Mouse (Mus musculus): ENCODE data around the gene Cstb.

Gene Cstb

DNA sequence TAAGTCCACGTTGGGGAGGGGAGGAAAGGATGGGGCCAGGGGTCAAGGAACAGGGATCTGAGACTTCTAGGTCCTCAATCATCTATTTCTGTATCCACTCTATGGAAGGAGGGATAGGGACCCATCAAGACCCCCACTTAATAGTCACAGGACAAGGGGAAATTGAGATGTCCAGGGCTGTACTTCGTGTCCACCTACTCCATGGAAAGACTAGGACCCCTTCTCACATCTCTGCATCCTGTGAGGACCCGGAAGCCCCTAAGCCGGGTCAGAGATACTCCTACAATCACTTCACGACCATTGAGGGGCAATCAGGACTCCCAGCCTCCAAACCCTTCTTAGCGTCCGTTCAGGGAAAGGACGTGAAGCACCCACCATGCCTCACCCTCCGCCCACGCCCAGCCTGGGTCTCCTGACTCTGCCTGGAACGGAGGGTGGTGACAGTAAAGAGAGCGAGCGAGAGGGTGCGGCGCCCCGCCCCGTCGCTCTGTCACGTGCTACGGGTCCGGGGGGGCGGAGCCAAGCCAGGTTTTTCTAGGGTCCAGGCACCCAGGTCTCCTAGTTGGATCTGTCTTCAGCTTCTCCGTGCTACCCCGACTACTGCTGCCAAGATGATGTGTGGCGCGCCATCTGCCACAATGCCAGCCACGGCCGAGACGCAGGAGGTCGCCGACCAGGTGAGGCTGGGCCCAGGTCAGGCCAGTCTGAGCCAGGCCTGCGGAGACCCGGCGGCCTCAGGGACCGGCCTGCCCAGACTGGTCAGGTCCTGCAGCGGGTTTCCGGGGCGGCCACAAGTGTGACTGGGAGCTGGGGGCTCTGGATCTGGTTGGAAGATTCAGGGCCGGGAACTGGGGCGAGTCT is at the start of gene Cstb:
Gene Cstb, plus strand, starts transcription at position 489 of the 861 bp plus-strand sequence.
- Histone ChIP-seq H3K4me1 (replicated peaks; ENCODE audit: low read depth, low read length) (peaks cover 66% of the 10 kb centered on the region), H3K9me3 (ENCODE audit: low read length) (no peaks in the 10 kb centered on the region), H3K36me3 (ENCODE audit: insufficient read depth, low read length) (peaks cover 19% of the 10 kb centered on the region), H3K27me3 (ENCODE audit: insufficient read depth, low read length) (no peaks in the 10 kb centered on the region), H3K4me3 (replicated peaks; ENCODE audit: low read length) (peak within 1 kb of the TSS; percentile 91)
- no peak for TF ChIP-seq NANOG (IDR thresholded peaks at IDR 0.05; ENCODE audit: borderline replicate concordance, low read length)
- no peak for TF ChIP-seq CTCF (conservative IDR thresholded peaks at IDR 0.05; ENCODE audit: low read length)
- no peak for TF ChIP-seq POU5F1 (IDR thresholded peaks at IDR 0.05; ENCODE audit: borderline replicate concordance, low read length)

DNA sequence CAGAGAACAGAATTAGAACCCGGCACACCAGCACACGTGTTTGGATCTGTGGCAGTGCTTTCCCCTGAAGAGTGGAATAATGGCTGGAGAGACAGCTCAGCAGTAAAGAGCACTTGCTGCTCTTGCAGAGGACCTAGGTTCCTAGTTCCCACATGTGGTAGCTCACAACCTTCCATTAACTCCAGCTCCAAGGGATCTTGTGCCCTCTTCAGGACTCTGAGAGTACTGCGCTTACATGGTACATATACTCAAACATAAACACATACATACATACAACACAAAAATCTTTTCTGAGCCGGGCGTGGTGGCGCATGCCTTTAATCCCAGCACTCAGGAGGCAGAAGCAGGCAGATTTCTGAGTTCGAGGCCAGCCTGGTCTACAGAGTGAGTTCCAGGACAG is 47.0 kb upstream of the Cstb start:
- peaks cover 21% of the 10 kb centered on the region for H3K4me1 ChIP-seq (replicated peaks; ENCODE audit: low read depth, low read length)
- TF ChIP-seq NANOG (IDR thresholded peaks at IDR 0.05; ENCODE audit: borderline replicate concordance, low read length): no peak
- TF ChIP-seq CTCF (conservative IDR thresholded peaks at IDR 0.05; ENCODE audit: low read length): peak; percentile 61
- TF ChIP-seq POU5F1 (IDR thresholded peaks at IDR 0.05; ENCODE audit: borderline replicate concordance, low read length): no peak

GRCm38 (mm10) chr10:78383567-78383966 is 41.9 kb upstream of the Cstb start:
- no peaks in the 10 kb centered on the region for H3K36me3 ChIP-seq (ENCODE audit: insufficient read depth, low read length)

More for the DNA sequence above, 47.0 kb upstream of the Cstb start:
- H3K9me3 ChIP-seq (ENCODE audit: low read length): peaks cover 8% of the 10 kb centered on the region
- H3K27me3 ChIP-seq (ENCODE audit: insufficient read depth, low read length): peaks cover 50% of the 10 kb centered on the region
- no peaks in the 10 kb centered on the region for H3K36me3 ChIP-seq (ENCODE audit: insufficient read depth, low read length)
- H3K4me3 ChIP-seq (replicated peaks; ENCODE audit: low read length): no peak overlapping the region

GRCm38 (mm10) chr10:78385520-78385919 is 39.9 kb upstream of the Cstb start:
- TF ChIP-seq POU5F1 (IDR thresholded peaks at IDR 0.05; ENCODE audit: borderline replicate concordance, low read length) (no peak), CTCF (conservative IDR thresholded peaks at IDR 0.05; ENCODE audit: low read length) (no peak), NANOG (IDR thresholded peaks at IDR 0.05; ENCODE audit: borderline replicate concordance, low read length) (no peak)
- Histone ChIP-seq H3K9me3 (ENCODE audit: low read length) (0 out of 2 replicates have a peak, but pooled peaks cover 8% of the 10 kb centered on the region), H3K4me3 (replicated peaks; ENCODE audit: low read length) (no peak overlapping the region), H3K36me3 (ENCODE audit: insufficient read depth, low read length) (no peaks in the 10 kb centered on the region), H3K27me3 (ENCODE audit: insufficient read depth, low read length) (peaks cover 85% of the 10 kb centered on the region), H3K4me1 (replicated peaks; ENCODE audit: low read depth, low read length) (peaks cover 10% of the 10 kb centered on the region)

More at GRCm38 (mm10) chr10:78383567-78383966, 41.9 kb upstream of the Cstb start:
- Histone ChIP-seq H3K9me3 (ENCODE audit: low read length) (no peaks in the 10 kb centered on the region), H3K27me3 (ENCODE audit: insufficient read depth, low read length) (peaks cover 75% of the 10 kb centered on the region), H3K4me3 (replicated peaks; ENCODE audit: low read length) (no peak overlapping the region), H3K4me1 (replicated peaks; ENCODE audit: low read depth, low read length) (no peaks in the 10 kb centered on the region)
- no peak for TF ChIP-seq NANOG (IDR thresholded peaks at IDR 0.05; ENCODE audit: borderline replicate concordance, low read length)
- no peak for TF ChIP-seq CTCF (conservative IDR thresholded peaks at IDR 0.05; ENCODE audit: low read length)
- no peak for TF ChIP-seq POU5F1 (IDR thresholded peaks at IDR 0.05; ENCODE audit: borderline replicate concordance, low read length)

DNA sequence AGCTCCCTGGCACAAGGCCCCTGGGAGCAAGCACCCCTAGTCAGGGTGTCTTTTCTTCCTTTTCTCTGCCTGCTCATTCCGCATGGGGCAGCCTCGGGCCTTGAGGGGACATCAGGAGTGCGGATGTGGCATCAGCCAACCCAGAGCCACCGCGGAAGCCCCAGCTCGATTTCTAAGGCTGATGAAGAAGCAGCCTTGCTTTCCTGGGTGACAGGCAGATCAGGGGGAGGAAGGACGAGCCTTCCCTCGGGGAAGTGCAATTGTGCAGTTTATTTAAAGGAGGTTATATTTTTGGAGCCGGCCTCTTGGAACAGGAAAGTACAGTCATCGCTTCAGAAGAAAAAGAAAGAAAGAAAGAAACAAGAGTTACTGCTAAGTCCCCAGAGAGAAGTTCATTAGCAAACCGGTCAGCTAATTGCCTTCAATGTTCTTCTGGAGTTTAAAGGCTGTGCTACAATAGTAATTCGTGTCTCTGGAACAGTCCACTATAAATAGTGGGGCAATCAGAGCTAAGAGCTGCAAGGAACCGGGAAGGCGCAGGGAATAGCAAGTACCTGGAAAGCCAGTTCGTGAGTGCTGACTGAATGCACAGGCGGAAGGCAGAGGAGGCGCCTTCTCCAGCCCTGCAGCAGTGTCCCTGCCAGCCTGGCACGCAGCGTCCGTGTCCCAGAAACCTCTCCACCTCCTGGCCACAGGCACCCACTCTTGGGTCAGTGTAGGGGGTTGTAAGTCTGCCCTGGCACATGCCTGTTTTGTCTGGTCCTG is 37.1 kb upstream of the Cstb start:
- Histone ChIP-seq H3K9me3 (ENCODE audit: low read length) (0 out of 2 replicates have a peak, but pooled peaks cover 8% of the 10 kb centered on the region), H3K4me1 (replicated peaks; ENCODE audit: low read depth, low read length) (peaks cover 29% of the 10 kb centered on the region), H3K36me3 (ENCODE audit: insufficient read depth, low read length) (no peaks in the 10 kb centered on the region), H3K4me3 (replicated peaks; ENCODE audit: low read length) (no peak overlapping the region), H3K27me3 (ENCODE audit: insufficient read depth, low read length) (peaks cover 93% of the 10 kb centered on the region)
- TF ChIP-seq NANOG (IDR thresholded peaks at IDR 0.05; ENCODE audit: borderline replicate concordance, low read length) (no peak), CTCF (conservative IDR thresholded peaks at IDR 0.05; ENCODE audit: low read length) (no peak)

- H3K4me3 ChIP-seq (replicated peaks; ENCODE audit: low read length): peak overlapping the region; percentile 21; the same call in 1 of the 2 replicates
- H3K4me1 ChIP-seq (replicated peaks; ENCODE audit: low read depth, low read length): peaks cover 38% of the 10 kb centered on the region
- peaks cover 91% of the 10 kb centered on the region for H3K27me3 ChIP-seq (ENCODE audit: insufficient read depth, low read length)
- H3K36me3 ChIP-seq (ENCODE audit: insufficient read depth, low read length): no peaks in the 10 kb centered on the region
- H3K9me3 ChIP-seq (ENCODE audit: low read length): 0 out of 2 replicates have a peak, but pooled peaks cover 8% of the 10 kb centered on the region
- TF ChIP-seq POU5F1 (IDR thresholded peaks at IDR 0.05; ENCODE audit: borderline replicate concordance, low read length): peak; percentile 74; the same call in 1 of the 2 replicates
- peak; percentile 90 for TF ChIP-seq NANOG (IDR thresholded peaks at IDR 0.05; ENCODE audit: borderline replicate concordance, low read length)
- no peak for TF ChIP-seq CTCF (conservative IDR thresholded peaks at IDR 0.05; ENCODE audit: low read length)
These were observed 34.4 kb upstream of the Cstb start for GRCm38 (mm10) chr10:78390982-78391470.

DNA sequence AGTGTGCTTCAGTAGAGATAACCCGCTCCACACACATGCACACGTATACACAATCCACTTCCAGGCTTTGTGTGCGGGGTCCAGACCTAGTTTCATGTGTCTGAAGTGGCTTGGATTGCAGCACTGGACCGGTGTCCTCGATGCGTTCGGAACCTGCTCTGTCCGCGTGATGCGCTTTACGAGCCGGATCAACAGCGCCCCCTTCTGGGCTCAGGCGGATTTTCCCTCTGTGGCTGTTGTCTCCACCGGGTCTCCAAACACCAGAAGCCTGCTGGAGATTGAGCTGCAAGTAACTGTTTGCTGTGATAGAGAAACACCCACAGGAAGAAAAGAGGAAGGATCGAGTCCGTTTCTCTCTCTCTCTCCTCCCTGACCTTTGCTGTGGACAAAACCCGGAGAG is 33.4 kb upstream of the Cstb start:
- Histone ChIP-seq H3K27me3 (ENCODE audit: insufficient read depth, low read length) (peaks cover 90% of the 10 kb centered on the region), H3K4me3 (replicated peaks; ENCODE audit: low read length) (peak overlapping the region; percentile 21; the same call in 1 of the 2 replicates), H3K9me3 (ENCODE audit: low read length) (0 out of 2 replicates have a peak, but pooled peaks cover 8% of the 10 kb centered on the region), H3K36me3 (ENCODE audit: insufficient read depth, low read length) (no peaks in the 10 kb centered on the region), H3K4me1 (replicated peaks; ENCODE audit: low read depth, low read length) (peaks cover 44% of the 10 kb centered on the region)
- TF ChIP-seq CTCF (conservative IDR thresholded peaks at IDR 0.05; ENCODE audit: low read length): peak; percentile 94
- TF ChIP-seq POU5F1 (IDR thresholded peaks at IDR 0.05; ENCODE audit: borderline replicate concordance, low read length): no peak
- no peak for TF ChIP-seq NANOG (IDR thresholded peaks at IDR 0.05; ENCODE audit: borderline replicate concordance, low read length)

DNA sequence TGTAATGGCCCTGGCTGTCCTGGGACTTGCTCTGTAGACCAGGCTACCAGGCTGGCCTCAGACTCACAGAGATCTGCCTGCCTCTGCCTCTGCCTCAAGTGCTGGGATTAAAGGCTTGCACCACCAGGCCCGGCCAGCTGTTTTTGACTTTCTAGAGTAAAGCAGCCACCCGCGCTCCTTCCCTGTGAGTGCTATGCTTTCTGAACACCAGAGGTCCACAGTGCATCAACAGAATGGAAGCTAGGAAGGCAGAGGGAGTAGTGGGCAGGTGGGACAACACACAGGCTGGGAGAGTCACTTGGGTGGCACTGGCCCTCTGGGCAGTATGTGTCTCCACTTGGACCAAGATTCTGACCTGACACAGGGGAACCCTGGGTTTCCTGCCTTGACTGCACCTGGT is 30.1 kb upstream of the Cstb start:
- Histone ChIP-seq H3K27me3 (ENCODE audit: insufficient read depth, low read length) (peaks cover 76% of the 10 kb centered on the region), H3K4me3 (replicated peaks; ENCODE audit: low read length) (no peak overlapping the region), H3K4me1 (replicated peaks; ENCODE audit: low read depth, low read length) (peaks cover 49% of the 10 kb centered on the region), H3K36me3 (ENCODE audit: insufficient read depth, low read length) (peaks cover 11% of the 10 kb centered on the region), H3K9me3 (ENCODE audit: low read length) (no peaks in the 10 kb centered on the region)
- TF ChIP-seq NANOG (IDR thresholded peaks at IDR 0.05; ENCODE audit: borderline replicate concordance, low read length) (no peak), CTCF (conservative IDR thresholded peaks at IDR 0.05; ENCODE audit: low read length) (no peak), POU5F1 (IDR thresholded peaks at IDR 0.05; ENCODE audit: borderline replicate concordance, low read length) (no peak)

All from E14TG2a.4 (cell line).